Mouse (Mus musculus): ENCODE data around the gene Gbp6. TPM values are rescaled to one million over a fixed set of nuclear protein-coding genes. Genes with fewer than 3 reads are reported as not detected.

The Gbp6 gene
- total RNA-seq, 1 experiment from 2014 or later: 7.7 TPM

Other genes with a start within 250 kb of the Gbp6 start
- 66.5 to 102 TPM (median 67.7 TPM) in 3 replicates for gene Gbp9, start 154.2 kb downstream of the Gbp6 start, total RNA-seq (2017)
- gene Gbp8, start 154.2 kb downstream of the Gbp6 start, total RNA-seq (2017): 17.8 to 77.4 TPM (median 18.2 TPM) in 3 replicates
- 22.6 to 80.8 TPM (median 23.8 TPM) in 3 replicates for gene Gbp4, start 154.1 kb downstream of the Gbp6 start, total RNA-seq (2017)
- gene Gbp10, start 54.2 kb downstream of the Gbp6 start, total RNA-seq (2017): 1.4 TPM in 1 of 3 replicates, not detected in the others
- gene Gm43302, start within 50 bp of the Gbp6 start, total RNA-seq (2017): 0.67 TPM in 1 of 3 replicates, not detected in the others
- 10.6 to 17.3 TPM (median 16.5 TPM) in 3 replicates for gene Lrrc8b, start 122.1 kb upstream of the Gbp6 start, total RNA-seq (2017)
- 18.1 to 49.5 TPM (median 38.9 TPM) in 3 replicates for gene Lrrc8c, start 225.7 kb upstream of the Gbp6 start, total RNA-seq (2017)